Mouse (Mus musculus) intestine, postnatal 0 days (tissue): ENCODE measurements around the gene Kctd20. TPM values are rescaled to one million over a fixed set of nuclear protein-coding genes. Genes with fewer than 3 reads are reported as not detected.

Experiments used
- ATAC-seq: fragments of 200-750 bp; cut with Nextera tagmentation; 2 replicates; pipeline ENCODE4 v1.8.0; 2017; ENCODE audit warnings: mild to moderate bottlenecking, moderate TSS enrichment, moderate library complexity
- H3K27ac ChIP-seq: fragments of 300-500 bp; sonication (generic); 2 replicates; pipeline ENCODE4 v1.5.1; 2014; ENCODE audit warnings: mild to moderate bottlenecking, low read depth, low read length, moderate library complexity
- H3K27me3 ChIP-seq: fragments of 300-500 bp; sonication (generic); replicated peaks from 2 replicates; pipeline ENCODE4 v1.6.1; 2014; ENCODE audit warnings: low read length, mixed read lengths; ENCODE audit not compliant: control insufficient read depth, insufficient read depth
- H3K36me3 ChIP-seq: fragments of 300-500 bp; sonication (generic); 2 replicates; pipeline ENCODE4 v1.6.1; 2014; ENCODE audit warnings: mild to moderate bottlenecking, moderate library complexity; ENCODE audit not compliant: control insufficient read depth, insufficient read depth
- H3K4me1 ChIP-seq: fragments of 300-500 bp; sonication (generic); replicated peaks from 2 replicates; pipeline ENCODE4 v1.6.1; 2014; ENCODE audit warnings: antibody characterized with exemption, low read length, mixed read lengths; ENCODE audit not compliant: control insufficient read depth, insufficient read depth
- H3K4me2 ChIP-seq: fragments of 300-500 bp; sonication (generic); replicated peaks from 2 replicates; pipeline ENCODE4 v1.6.1; 2014; ENCODE audit warnings: low read depth, mild to moderate bottlenecking, moderate library complexity
- H3K4me3 ChIP-seq: fragments of 300-500 bp; sonication (generic); 2 replicates; pipeline ENCODE4 v1.5.1; 2014; ENCODE audit warnings: low read depth, low read length
- H3K9ac ChIP-seq: fragments of 300-500 bp; sonication (generic); 2 replicates; pipeline ENCODE4 v1.6.1; 2014; ENCODE audit warnings: mild to moderate bottlenecking, low read depth, low read length
- H3K9me3 ChIP-seq: fragments of 300-500 bp; sonication (generic); 2 replicates; pipeline ENCODE4 v1.6.1; 2016; ENCODE audit warnings: mixed run types; ENCODE audit not compliant: control insufficient read depth
- CTCF ChIP-seq: sonication (generic); IDR thresholded peaks from 2 replicates; pipeline ENCODE4 v1.5.1; 2016; ENCODE audit warnings: low read depth, mild to moderate bottlenecking, control low read depth, antibody characterized with exemption, moderate library complexity
- WGBS: fragments of 180-500 bp; shearing (Covaris S2); extraction: QIAGEN DNeasy Blood & Tissue Kit; methylation state at CpG from one replicate; pipeline ENCODE4 v1.1.7; 2014; 5-methylcytosine and 5-hydroxymethylcytosine counted together
- polyA plus RNA-seq: library from polyadenylated mRNA; unstranded; fragments of >200 nt; fragmentation: Nextera tagmentation; extraction: Ambion mirVana; gene quantifications from 2 replicates; pipeline ENCODE4 v1.2.1, GENCODE M21; 2015

Kctd20 gene
- polyA plus RNA-seq, 1 experiment from 2014 or later = 25.6 TPM

DNA sequence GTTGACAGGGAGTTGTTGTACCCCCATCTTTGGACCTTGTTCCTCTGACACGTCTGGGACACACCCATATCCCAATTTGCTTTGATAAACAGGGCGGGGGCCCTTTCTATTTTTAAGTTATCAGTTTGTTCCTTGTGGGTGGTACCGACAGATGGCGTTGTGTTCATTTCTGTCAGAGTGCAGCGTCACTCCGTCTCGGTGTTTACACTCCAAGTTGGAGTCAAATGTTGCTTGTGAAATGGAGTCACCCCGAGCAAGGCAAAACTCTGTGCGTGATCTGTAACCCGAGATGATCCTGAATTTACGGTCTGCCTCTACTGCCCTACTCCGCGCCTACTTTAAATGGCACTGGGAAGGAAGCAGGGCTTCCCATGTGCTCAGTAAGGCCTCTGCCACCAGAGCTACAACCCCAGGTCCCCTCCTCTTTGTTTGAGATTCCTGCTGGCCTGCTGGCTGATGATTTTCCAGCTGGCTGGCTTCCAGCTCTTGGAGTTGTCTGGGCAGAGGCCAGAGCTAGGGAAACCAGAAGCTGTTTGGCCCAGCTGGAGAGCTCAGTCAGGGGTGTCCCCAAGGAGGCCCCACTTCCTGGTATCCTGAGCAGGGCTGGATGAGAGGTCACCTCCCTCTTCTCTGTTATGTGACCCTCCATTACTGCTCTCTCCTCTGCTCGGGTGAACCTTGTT lies 21.2 kb upstream of the Kctd20 start:
- TF ChIP-seq CTCF = peak; percentile 71
- H3K27me3 ChIP-seq = no peaks in the 10 kb centered on the region
- peak; percentile 86 for ATAC-seq
- peak overlapping the region; percentile 94 for H3K27ac ChIP-seq
- no peaks in the 10 kb centered on the region for H3K9me3 ChIP-seq
- peak overlapping the region; percentile 53; the same call in 1 of the 2 replicates for H3K9ac ChIP-seq
- peak overlapping the region; percentile 49 for H3K4me2 ChIP-seq
- no peak overlapping the region for H3K4me3 ChIP-seq
- H3K4me1 ChIP-seq = no peaks in the 10 kb centered on the region; the same call in 1 of the 2 replicates
- WGBS = 3% methylated on average over 14 of the region's 14 CpGs
- no peaks in the 10 kb centered on the region for H3K36me3 ChIP-seq

- WGBS = 82% methylated on average over 18 of the region's 18 CpGs
- TF ChIP-seq CTCF = no peak
- no peaks in the 10 kb centered on the region for H3K9me3 ChIP-seq
- no peaks in the 10 kb centered on the region; the same call in 1 of the 2 replicates for H3K4me1 ChIP-seq
- no peak overlapping the region for H3K4me3 ChIP-seq
- H3K9ac ChIP-seq = no peak overlapping the region
- H3K27ac ChIP-seq = peak overlapping the region; percentile 94; the same call in 1 of the 2 replicates
- H3K4me2 ChIP-seq = no peak overlapping the region
- no peaks in the 10 kb centered on the region for H3K27me3 ChIP-seq
- H3K36me3 ChIP-seq = no peaks in the 10 kb centered on the region
- no peak for ATAC-seq
Observed at GRCm38 (mm10) chr17:28931436-28932211, 20.1 kb upstream of the Kctd20 start.

- ATAC-seq = no peak
- 87% methylated on average over 4 of the region's 4 CpGs for WGBS
- H3K9ac ChIP-seq = no peak overlapping the region
- no peaks in the 10 kb centered on the region for H3K36me3 ChIP-seq
- no peaks in the 10 kb centered on the region for H3K27me3 ChIP-seq
- no peak overlapping the region for H3K4me3 ChIP-seq
- no peaks in the 10 kb centered on the region for H3K4me1 ChIP-seq
- no peak overlapping the region for H3K27ac ChIP-seq
- H3K4me2 ChIP-seq = no peak overlapping the region
- H3K9me3 ChIP-seq = no peaks in the 10 kb centered on the region
- TF ChIP-seq CTCF = no peak
Observed at GRCm38 (mm10) chr17:28932274-28932673, 19.5 kb upstream of the Kctd20 start.

DNA sequence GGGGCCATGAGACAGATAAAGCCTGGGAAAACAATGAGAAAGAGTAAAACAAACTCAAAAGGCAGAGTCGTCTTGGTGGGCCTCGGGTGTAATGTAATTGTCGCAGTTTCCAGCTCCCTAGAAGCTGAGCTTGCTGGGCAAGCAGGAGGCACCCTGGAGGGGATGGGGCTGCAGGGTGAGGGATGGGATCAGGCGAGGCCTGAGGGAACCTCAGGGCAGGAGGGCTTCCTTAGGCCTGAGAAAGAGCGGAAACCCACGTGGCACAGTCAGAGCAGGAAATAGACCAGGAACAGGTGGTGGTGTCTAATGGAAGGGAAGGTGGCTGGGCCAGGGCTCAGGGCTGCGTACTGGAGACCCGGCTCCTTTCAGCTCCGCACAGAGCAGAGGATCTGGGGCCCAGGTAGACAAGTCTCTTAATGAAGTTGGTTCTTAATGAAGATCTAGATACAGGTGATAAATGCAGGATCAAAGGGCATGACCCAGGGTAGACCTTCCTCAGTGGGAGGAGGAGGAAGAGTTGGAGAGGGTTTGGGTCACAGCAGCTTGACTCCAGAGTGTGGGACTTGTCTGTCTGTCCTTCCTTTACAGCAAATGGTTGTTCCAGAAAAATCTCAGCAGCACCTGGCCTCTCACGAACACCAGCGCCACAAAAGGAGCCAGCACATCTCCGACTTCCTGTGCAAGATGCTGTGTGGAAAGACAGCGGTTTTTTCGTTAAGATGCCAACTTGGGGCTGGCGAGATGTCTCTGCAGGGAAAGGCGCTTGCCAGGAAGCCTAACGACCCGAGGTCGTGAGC lies 17.4 kb upstream of the Kctd20 start:
- ATAC-seq = no peak
- no peak overlapping the region for H3K4me2 ChIP-seq
- no peak overlapping the region for H3K27ac ChIP-seq
- no peaks in the 10 kb centered on the region for H3K27me3 ChIP-seq
- no peak for TF ChIP-seq CTCF
- H3K9me3 ChIP-seq = no peaks in the 10 kb centered on the region
- H3K9ac ChIP-seq = no peak overlapping the region
- no peaks in the 10 kb centered on the region for H3K36me3 ChIP-seq
- no peak overlapping the region for H3K4me3 ChIP-seq
- 65% methylated on average over 19 of the region's 19 CpGs for WGBS
- H3K4me1 ChIP-seq = no peaks in the 10 kb centered on the region

DNA sequence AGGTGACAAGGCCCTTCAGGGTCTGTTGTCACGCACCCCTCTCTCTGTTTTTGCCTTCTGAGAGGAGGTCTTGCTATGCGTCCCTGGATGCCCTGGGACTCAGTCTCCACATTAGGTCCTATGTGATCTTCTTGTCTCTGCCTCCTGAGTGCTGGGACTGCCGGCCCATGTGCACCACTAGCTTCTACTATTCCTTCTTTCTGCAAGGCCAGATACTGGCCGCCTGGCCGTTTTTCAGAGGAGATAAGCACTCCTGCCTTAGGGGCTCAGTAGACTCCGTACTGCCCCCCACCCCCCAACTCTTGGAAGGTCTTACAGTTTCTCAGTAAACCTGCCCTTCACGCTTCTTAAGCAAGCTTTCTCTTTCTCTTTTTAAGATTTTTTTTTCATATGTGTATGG lies 15.6 kb upstream of the Kctd20 start:
- H3K9me3 ChIP-seq = no peaks in the 10 kb centered on the region
- H3K4me3 ChIP-seq = no peak overlapping the region
- no peak overlapping the region for H3K27ac ChIP-seq
- no peaks in the 10 kb centered on the region for H3K36me3 ChIP-seq
- no peaks in the 10 kb centered on the region for H3K4me1 ChIP-seq
- WGBS = 91% methylated on average over 7 of the region's 7 CpGs
- no peak for TF ChIP-seq CTCF
- no peak overlapping the region for H3K4me2 ChIP-seq
- H3K9ac ChIP-seq = no peak overlapping the region
- no peak for ATAC-seq
- no peaks in the 10 kb centered on the region for H3K27me3 ChIP-seq
